In the genomic region with DNA sequence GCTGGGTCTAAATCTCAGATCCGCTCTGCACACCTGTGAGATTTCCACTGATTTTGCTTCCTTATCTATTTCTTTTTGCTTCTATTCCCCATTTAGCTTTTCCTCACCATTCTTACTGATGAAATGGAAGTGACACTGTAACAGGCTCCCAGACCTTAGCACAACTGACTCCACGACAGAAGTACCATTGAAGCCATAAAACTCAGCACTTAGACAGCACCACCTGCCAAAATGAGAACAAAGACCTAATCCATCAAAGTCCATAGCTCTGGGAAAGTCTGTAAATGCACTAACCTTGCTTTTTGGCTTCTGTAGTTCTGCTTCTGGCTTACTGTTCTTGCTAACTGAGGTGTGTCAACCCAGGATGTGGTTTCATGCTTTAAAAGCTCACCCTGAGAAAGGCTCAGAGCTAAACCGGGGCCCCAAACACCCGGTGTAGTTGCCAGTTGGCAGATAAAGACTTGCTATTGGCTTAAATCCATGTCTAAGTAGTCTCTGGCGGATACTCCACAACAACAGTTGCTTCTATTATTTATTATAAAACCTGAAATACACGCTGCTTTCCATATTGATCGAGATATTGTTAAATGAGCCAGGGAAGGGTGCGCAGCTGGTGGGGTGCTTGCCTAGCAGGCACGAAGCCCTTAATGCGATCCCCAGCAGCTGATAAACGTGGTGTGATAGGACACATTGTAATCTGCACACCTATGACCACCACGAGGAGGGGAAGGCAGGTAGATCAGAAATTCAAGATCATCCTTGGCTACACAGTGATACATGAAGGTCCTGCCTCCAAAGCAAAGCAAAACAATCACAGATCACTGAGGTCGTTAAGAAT, we compare ENCODE assay signal across 12 mouse cellular contexts.
A peak's percentile ranks its signal among the peaks of the same experiment; 100 is the strongest.
DNase-seq lines count a peak whose midpoint lies in the region; ATAC-seq lines count a peak whose summit lies in the region.
"Had no signal": no experiment of that assay in that cellular context is flagged by ENCODE, and none has a peak within 500 bp of the region (broad histone marks: within the 10 kb centered on the region; RNA-seq: fewer than 3 reads in every experiment).

No protein-coding gene starts in this region.

- H3K36me3 ChIP-seq in forebrain, embryonic 15.5 days = no peaks in the 10 kb centered on the region
- H3K36me3 ChIP-seq in forebrain, embryonic 10.5 days (replicated peaks) = no peaks in the 10 kb centered on the region
- H3K36me3 ChIP-seq: embryonic facial prominence, embryonic 12.5 days; G1E had no signal

- peak overlapping the region; percentile 37 for H3K27ac ChIP-seq in forebrain, embryonic 15.5 days (replicated peaks)
- H3K27ac ChIP-seq in forebrain, embryonic 10.5 days = no peak overlapping the region
- H3K27ac ChIP-seq: embryonic facial prominence, embryonic 12.5 days; kidney, postnatal 0 days had no signal

- no peak overlapping the region for H3K4me3 ChIP-seq in forebrain, embryonic 15.5 days
- no peak overlapping the region for H3K4me3 ChIP-seq in forebrain, embryonic 10.5 days
- H3K4me3 ChIP-seq: embryonic facial prominence, embryonic 12.5 days; megakaryocyte, embryonic 14.5 days had no signal

- H3K9ac ChIP-seq in forebrain, embryonic 15.5 days (replicated peaks) = no peak overlapping the region
- H3K9ac ChIP-seq: embryonic facial prominence, embryonic 12.5 days had no signal

- DNase-seq in forebrain, embryonic 10.5 days (ENCODE audit: extremely low spot score, low spot score) = no peak
- no peak for DNase-seq in left cerebral cortex, adult 8-10 months (ENCODE audit: low spot score in 2 of 2)

- no peaks in the 10 kb centered on the region for H3K9me3 ChIP-seq in forebrain, embryonic 15.5 days
- no peaks in the 10 kb centered on the region for H3K9me3 ChIP-seq in forebrain, embryonic 10.5 days
- H3K9me3 ChIP-seq: embryonic facial prominence, embryonic 12.5 days; G1E had no signal

- H3K4me1 ChIP-seq in forebrain, embryonic 15.5 days = peaks cover 12% of the 10 kb centered on the region
- H3K4me1 ChIP-seq in forebrain, embryonic 10.5 days = no peaks in the 10 kb centered on the region
- H3K4me1 ChIP-seq: embryonic facial prominence, embryonic 12.5 days; megakaryocyte, embryonic 14.5 days had no signal

- no peaks in the 10 kb centered on the region for H3K27me3 ChIP-seq in forebrain, embryonic 15.5 days
- H3K27me3 ChIP-seq in forebrain, embryonic 10.5 days (ENCODE audit: poor library complexity, severe bottlenecking) = no peaks in the 10 kb centered on the region
- H3K27me3 ChIP-seq: embryonic facial prominence, embryonic 12.5 days; megakaryocyte, embryonic 14.5 days had no signal

- ATAC-seq in forebrain, embryonic 15.5 days (replicated peaks) = peak; percentile 69
- ATAC-seq in CD4-positive, CD25-positive, alpha-beta regulatory T cell, adult 4 months = peak; percentile 98
- ATAC-seq in hematopoietic stem cell, adult 5-6 weeks (replicated peaks in 1 of 2; ENCODE audit: insufficient read depth in 1 of 2, low FRiP score in 2 of 2, low TSS enrichment in 1 of 2, low read depth in 1 of 2, poor library complexity in 2 of 2, severe bottlenecking in 2 of 2) = peak; percentile 21 to 53; a peak in 1 of 4 replicates
- ATAC-seq in neutrophil, adult 5-6 weeks (ENCODE audit: extremely low read depth, insufficient number of reproducible peaks, low FRiP score, poor library complexity, severe bottlenecking) = peak; percentile 81
- no peak for ATAC-seq in megakaryocyte-erythroid progenitor cell, adult 5-6 weeks (replicated peaks; ENCODE audit: low FRiP score, low TSS enrichment, poor library complexity, severe bottlenecking)
- no peak for ATAC-seq in megakaryocyte, adult 5-6 weeks (ENCODE audit: poor library complexity, severe bottlenecking)

- WGBS in forebrain, embryonic 15.5 days = 47% methylated on average over 13 of the region's 13 CpGs
- 81% methylated on average over 13 of the region's 13 CpGs for WGBS in forebrain, embryonic 10.5 days

- no peak overlapping the region for H3K4me2 ChIP-seq in forebrain, embryonic 15.5 days (replicated peaks)
- H3K4me2 ChIP-seq: embryonic facial prominence, embryonic 12.5 days had no signal

Comparison
In these comparisons a context has a peak if more than half of its experiments do, and no peak if none do; other contexts are left out.
1. ATAC-seq: peak in forebrain, embryonic 15.5 days (single experiment), CD4-positive, CD25-positive, alpha-beta regulatory T cell, adult 4 months (single experiment), hematopoietic stem cell, adult 5-6 weeks (2 of 2) and neutrophil, adult 5-6 weeks (single experiment); none in megakaryocyte-erythroid progenitor cell, adult 5-6 weeks (single experiment) and megakaryocyte, adult 5-6 weeks (single experiment).